Mouse (Mus musculus) lung, adult 2 months (tissue): ENCODE measurements around the gene H2-T23.

Experiments
- CTCF ChIP-seq: fragments of 200-500 bp; IDR thresholded peaks from 2 replicates; pipeline ENCODE4 v1.5.1; 2011; ENCODE audit warnings: mild to moderate bottlenecking, low read length, control low read depth; ENCODE audit not compliant: insufficient read depth
- POLR2A ChIP-seq: fragments of 200-500 bp; IDR thresholded peaks from 2 replicates; pipeline ENCODE4 v1.6.1; 2011; ENCODE audit warnings: low read depth, mild to moderate bottlenecking, control low read depth, low read length, borderline replicate concordance; ENCODE audit errors: extremely low read depth

DNA sequence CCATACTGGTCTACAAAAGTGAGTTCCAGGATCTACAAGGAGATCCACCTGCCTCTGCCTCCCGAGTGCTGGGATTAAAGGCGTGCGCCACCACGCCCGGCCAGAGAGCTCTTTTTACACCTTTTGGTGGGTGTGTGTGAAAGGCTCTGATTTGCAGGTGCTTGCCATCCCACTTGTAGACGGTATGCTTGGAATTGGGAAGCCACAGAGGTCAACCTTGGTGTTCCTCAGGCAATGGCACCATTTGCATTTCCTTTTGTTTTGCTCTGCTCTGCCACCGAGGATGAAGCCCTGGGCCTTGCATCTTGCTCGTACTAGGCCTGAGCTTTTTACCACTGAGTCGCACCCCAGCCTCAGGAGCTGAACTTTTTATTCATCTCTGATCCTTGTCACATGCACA, 50.9 kb downstream of the H2-T23 start:
- TF ChIP-seq CTCF (no peak), POLR2A (no peak)
